Mouse (Mus musculus) intestine, embryonic 16.5 days (tissue): ENCODE data around the gene Pcgf1. TPM values are rescaled to one million over a fixed set of nuclear protein-coding genes. Genes with fewer than 3 reads are reported as not detected.

Experiments
- ATAC-seq: fragments of 200-750 bp; cut with Nextera tagmentation; 2 replicates; pipeline ENCODE4 v1.8.0; 2017; ENCODE audit warnings: moderate TSS enrichment, moderate library complexity
- H3K27ac ChIP-seq: fragments of 300-500 bp; sonication (generic); 2 replicates; pipeline ENCODE4 v1.5.1; 2014; ENCODE audit warnings: mild to moderate bottlenecking, low read length
- H3K27me3 ChIP-seq: fragments of 300-500 bp; sonication (generic); replicated peaks from 2 replicates; pipeline ENCODE4 v1.6.1; 2014; ENCODE audit warnings: low read length, control low read depth, mixed read lengths; ENCODE audit not compliant: control insufficient read depth, insufficient read depth
- H3K36me3 ChIP-seq: fragments of 300-500 bp; sonication (generic); 2 replicates; pipeline ENCODE4 v1.6.1; 2014; ENCODE audit warnings: low read length, control low read depth; ENCODE audit not compliant: control insufficient read depth, insufficient read depth
- H3K4me1 ChIP-seq: fragments of 300-500 bp; sonication (generic); 2 replicates; pipeline ENCODE4 v1.6.1; 2014; ENCODE audit warnings: low read length, control low read depth, mixed read lengths; ENCODE audit not compliant: control insufficient read depth, insufficient read depth
- H3K4me2 ChIP-seq: fragments of 300-500 bp; sonication (generic); 2 replicates; pipeline ENCODE4 v1.6.1; 2014; ENCODE audit warnings: low read depth, low read length, control low read depth
- H3K4me3 ChIP-seq: fragments of 300-500 bp; sonication (generic); 2 replicates; pipeline ENCODE4 v1.5.1; 2014; ENCODE audit warnings: mild to moderate bottlenecking, low read length
- H3K9ac ChIP-seq: fragments of 300-500 bp; sonication (generic); 2 replicates; pipeline ENCODE4 v1.6.1; 2014; ENCODE audit warnings: low read depth, low read length
- H3K9me3 ChIP-seq: fragments of 300-500 bp; sonication (generic); 2 replicates; pipeline ENCODE4 v1.6.1; 2016; ENCODE audit warnings: low read length, control low read depth; ENCODE audit not compliant: control insufficient read depth
- WGBS: fragments of 180-500 bp; shearing (Covaris S2); extraction: QIAGEN DNeasy Blood & Tissue Kit; methylation state at CpG from one replicate; pipeline ENCODE4 v1.1.7; 2014; 5-methylcytosine and 5-hydroxymethylcytosine counted together
- polyA plus RNA-seq: library from polyadenylated mRNA; unstranded; fragments of >200 nt; fragmentation: Nextera tagmentation; extraction: Ambion mirVana; gene quantifications from 2 replicates; pipeline ENCODE4 v1.2.1, GENCODE M21; 2015

Pcgf1 gene
- polyA plus RNA-seq, 1 experiment from 2014 or later: 29.7 TPM

DNA sequence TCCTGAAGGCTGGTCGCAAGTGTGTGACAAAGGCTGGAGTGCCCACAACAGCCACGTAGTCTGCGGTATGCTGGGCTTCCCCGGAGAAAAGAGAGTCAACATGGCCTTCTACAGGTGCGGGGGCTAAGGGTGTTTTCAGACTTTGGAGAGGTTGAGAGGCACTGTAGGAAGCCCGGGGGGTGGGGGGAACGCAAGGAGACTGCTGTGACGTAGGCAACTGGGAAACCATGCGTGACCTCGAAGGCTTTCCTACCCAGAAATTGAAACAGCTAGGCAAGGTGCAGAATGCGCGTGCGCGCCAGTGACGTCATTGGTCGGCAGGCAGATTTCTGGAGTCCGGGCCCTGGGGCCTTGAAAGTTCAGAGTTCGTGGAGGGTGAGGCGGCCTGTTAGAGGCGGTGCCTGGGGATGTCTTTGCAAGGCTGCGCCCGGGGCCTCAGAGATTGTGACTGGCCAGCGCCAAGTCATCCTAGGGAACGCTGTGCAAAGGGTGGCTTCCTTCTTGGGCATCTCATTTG, 39.1 kb upstream of the Pcgf1 start:
- Histone ChIP-seq H3K4me3 (peak overlapping the region; percentile 29), H3K9ac (peak overlapping the region; percentile 52), H3K9me3 (no peaks in the 10 kb centered on the region), H3K4me2 (peak overlapping the region; percentile 53), H3K27ac (no peak overlapping the region), H3K36me3 (no peaks in the 10 kb centered on the region), H3K4me1 (peaks cover 18% of the 10 kb centered on the region), H3K27me3 (peaks cover 7% of the 10 kb centered on the region; the same call in 1 of the 2 replicates)
- 9% methylated on average over 24 of the region's 24 CpGs for WGBS
- ATAC-seq: peak; percentile 90

DNA sequence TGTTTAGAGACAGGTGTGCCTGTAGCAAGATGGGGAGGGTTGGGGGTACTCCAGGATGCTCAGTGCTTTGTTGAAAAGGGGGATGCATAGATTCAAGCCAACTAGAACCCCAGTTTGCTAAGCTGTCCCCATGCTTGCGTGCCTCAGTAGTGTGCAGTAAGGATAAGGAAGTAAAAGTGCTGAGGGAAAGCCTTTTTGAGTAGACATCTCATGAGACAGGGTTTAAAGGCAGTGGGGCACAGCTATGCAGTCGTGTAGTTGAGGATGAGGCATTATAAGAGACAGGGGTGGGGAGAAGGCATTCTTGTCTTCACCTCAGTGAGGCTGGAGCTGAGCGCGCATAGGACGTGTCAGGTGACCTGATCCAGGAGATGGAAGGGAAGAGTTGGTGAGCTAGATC, 37.1 kb upstream of the Pcgf1 start:
- H3K36me3 ChIP-seq: no peaks in the 10 kb centered on the region
- peaks cover 9% of the 10 kb centered on the region for H3K4me1 ChIP-seq
- ATAC-seq: no peak
- no peak overlapping the region for H3K4me2 ChIP-seq
- H3K27me3 ChIP-seq: no peaks in the 10 kb centered on the region
- no peak overlapping the region for H3K9ac ChIP-seq
- no peak overlapping the region for H3K27ac ChIP-seq
- 75% methylated on average over 5 of the region's 5 CpGs for WGBS
- H3K9me3 ChIP-seq: no peaks in the 10 kb centered on the region
- no peak overlapping the region for H3K4me3 ChIP-seq

DNA sequence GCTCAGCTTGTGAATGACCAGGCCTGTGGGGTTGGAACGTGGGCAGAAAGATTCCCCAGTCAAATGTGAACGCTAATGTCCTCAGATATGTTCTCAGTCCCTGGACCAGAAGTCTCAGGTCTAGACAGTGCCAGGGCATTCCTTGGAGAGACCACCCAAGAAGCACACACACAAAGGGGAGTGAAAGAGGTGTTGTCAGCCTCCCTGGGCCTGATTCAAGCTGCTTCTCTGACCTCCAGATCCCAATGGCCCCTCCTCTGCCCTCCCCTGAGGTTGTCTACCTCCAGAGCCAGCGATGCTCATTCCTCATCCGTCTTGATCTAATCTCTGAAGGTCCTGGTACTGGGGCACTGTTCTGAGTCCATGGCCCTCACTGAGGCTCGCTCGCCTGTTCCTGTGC, 34.1 kb upstream of the Pcgf1 start:
- no peak for ATAC-seq
- 54% methylated on average over 6 of the region's 6 CpGs for WGBS

DNA sequence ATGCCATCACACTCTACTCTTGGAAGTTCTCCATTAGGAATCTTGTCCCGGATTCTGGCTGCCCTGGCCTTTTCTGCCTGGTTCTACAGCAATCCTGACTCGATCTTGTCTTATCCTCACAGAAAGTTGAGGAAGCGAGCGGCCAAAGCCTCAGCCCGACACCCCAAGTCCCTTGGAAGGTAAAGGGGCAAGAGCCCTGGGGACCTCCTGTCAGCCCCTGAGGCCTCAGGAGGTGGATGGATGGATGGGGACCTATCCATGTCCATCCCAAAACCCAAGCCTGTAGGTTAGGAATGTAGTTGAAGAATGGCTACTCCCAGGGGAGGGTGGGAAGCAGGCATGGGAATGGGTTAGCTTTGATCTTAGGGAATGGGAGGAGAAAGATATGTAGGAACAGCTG, 33.7 kb upstream of the Pcgf1 start:
- H3K9ac ChIP-seq: no peak overlapping the region
- WGBS: 91% methylated on average over 5 of the region's 5 CpGs
- H3K27ac ChIP-seq: no peak overlapping the region
- no peak overlapping the region for H3K4me3 ChIP-seq
- no peaks in the 10 kb centered on the region for H3K9me3 ChIP-seq
- no peaks in the 10 kb centered on the region for H3K36me3 ChIP-seq
- no peak overlapping the region for H3K4me2 ChIP-seq
- H3K4me1 ChIP-seq: peaks cover under 1% of the 10 kb centered on the region; the same call in 1 of the 2 replicates
- no peak for ATAC-seq
- no peaks in the 10 kb centered on the region for H3K27me3 ChIP-seq

More for the DNA sequence above, 34.1 kb upstream of the Pcgf1 start:
- Histone ChIP-seq H3K9ac (no peak overlapping the region), H3K4me3 (no peak overlapping the region), H3K36me3 (no peaks in the 10 kb centered on the region), H3K27ac (no peak overlapping the region), H3K4me2 (no peak overlapping the region), H3K4me1 (peaks cover 5% of the 10 kb centered on the region), H3K9me3 (no peaks in the 10 kb centered on the region), H3K27me3 (no peaks in the 10 kb centered on the region)

DNA sequence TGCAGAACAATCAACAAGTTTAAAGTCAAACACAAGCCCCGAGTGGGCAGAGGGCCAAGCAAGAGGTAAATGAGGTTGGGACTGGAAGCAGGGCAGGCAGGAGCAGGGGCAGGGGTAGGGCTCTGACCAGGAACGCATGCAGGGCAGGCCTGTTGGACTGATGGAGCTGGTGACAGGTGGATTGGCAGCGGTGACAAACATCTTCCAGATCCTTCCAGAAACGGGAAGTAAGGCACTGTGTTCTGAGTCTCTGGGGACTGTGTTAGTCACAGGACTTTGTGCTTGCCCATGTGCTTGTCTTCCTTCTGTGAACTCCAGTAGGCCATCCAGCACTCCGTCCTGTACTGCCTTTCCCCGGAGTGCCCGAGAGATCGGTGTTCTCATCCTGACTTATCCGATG, 32.9 kb upstream of the Pcgf1 start:
- Histone ChIP-seq H3K36me3 (no peaks in the 10 kb centered on the region), H3K9ac (no peak overlapping the region), H3K4me1 (no peaks in the 10 kb centered on the region), H3K9me3 (no peaks in the 10 kb centered on the region), H3K4me2 (no peak overlapping the region), H3K27ac (no peak overlapping the region), H3K4me3 (no peak overlapping the region), H3K27me3 (no peaks in the 10 kb centered on the region)
- 74% methylated on average over 9 of the region's 9 CpGs for WGBS
- no peak for ATAC-seq

DNA sequence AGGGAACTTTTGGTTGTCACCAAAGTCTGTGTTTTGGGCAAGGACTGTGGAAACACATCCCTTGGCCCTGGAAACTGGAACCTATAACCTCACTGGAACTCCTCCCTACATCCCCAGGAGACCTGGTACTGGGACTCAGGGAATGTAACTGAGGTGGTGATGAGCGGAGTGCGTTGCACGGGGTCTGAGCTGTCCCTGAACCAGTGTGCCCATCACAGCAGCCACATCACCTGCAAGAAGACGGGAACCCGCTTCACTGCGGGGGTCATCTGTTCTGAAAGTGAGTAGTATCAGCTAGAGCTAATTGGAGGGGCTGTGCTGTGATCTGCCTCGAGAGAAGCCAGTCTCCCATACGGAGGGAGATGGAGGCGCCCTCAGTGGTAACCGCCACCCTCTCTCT, 28.3 kb upstream of the Pcgf1 start:
- Histone ChIP-seq H3K4me3 (no peak overlapping the region), H3K4me2 (no peak overlapping the region), H3K27ac (no peak overlapping the region), H3K36me3 (peaks cover 7% of the 10 kb centered on the region; the same call in 1 of the 2 replicates), H3K4me1 (peaks cover 12% of the 10 kb centered on the region), H3K9me3 (no peaks in the 10 kb centered on the region), H3K27me3 (no peaks in the 10 kb centered on the region), H3K9ac (no peak overlapping the region)
- ATAC-seq: no peak
- WGBS: 73% methylated on average over 10 of the region's 10 CpGs

DNA sequence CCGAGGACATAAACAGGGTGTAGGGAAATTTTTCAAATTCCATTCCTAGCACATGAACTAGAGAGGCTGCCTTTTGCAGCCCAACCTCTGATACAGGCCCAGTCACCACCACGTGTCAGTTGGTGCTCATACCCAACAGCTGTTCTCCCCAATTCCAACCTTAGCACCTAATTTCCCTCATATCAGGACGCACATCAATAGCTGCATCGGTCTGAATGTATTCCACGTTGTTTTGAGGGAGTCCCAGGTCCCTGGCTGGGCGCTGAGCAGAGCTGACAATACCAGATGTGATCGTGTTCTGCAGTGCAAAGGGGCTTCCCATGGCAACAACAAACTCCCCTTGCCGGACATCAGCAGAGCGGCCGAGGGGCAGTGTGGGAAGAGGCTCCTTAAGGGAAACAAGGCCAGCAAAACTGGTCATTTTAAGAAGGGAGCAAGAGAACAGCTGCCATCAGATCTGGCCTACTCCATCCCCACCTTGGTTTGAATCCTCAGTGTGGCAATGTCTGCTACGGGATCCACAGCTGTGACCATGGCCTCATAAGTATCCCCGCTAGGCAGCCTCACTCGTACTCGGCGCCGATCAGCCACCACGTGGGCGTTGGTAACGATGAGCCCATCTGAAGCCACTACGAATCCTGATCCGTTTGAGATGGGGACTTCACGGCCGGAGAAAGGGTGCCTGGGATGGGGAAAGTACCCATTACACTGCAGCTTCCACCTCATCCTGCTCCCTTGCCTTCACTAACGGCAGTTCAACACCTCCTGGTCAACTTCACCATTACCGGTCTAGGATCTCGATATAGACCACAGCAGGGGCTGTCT, 24.3 kb upstream of the Pcgf1 start:
- Histone ChIP-seq H3K4me1 (peaks cover 30% of the 10 kb centered on the region), H3K4me2 (peak overlapping the region; percentile 95), H3K4me3 (peak overlapping the region; percentile 99), H3K27ac (peak overlapping the region; percentile 69), H3K9me3 (no peaks in the 10 kb centered on the region), H3K9ac (peak overlapping the region; percentile 94), H3K36me3 (peaks cover 18% of the 10 kb centered on the region; the same call in 1 of the 2 replicates), H3K27me3 (no peaks in the 10 kb centered on the region)
- no peak for ATAC-seq
- WGBS: 2% methylated on average over 26 of the region's 26 CpGs

DNA sequence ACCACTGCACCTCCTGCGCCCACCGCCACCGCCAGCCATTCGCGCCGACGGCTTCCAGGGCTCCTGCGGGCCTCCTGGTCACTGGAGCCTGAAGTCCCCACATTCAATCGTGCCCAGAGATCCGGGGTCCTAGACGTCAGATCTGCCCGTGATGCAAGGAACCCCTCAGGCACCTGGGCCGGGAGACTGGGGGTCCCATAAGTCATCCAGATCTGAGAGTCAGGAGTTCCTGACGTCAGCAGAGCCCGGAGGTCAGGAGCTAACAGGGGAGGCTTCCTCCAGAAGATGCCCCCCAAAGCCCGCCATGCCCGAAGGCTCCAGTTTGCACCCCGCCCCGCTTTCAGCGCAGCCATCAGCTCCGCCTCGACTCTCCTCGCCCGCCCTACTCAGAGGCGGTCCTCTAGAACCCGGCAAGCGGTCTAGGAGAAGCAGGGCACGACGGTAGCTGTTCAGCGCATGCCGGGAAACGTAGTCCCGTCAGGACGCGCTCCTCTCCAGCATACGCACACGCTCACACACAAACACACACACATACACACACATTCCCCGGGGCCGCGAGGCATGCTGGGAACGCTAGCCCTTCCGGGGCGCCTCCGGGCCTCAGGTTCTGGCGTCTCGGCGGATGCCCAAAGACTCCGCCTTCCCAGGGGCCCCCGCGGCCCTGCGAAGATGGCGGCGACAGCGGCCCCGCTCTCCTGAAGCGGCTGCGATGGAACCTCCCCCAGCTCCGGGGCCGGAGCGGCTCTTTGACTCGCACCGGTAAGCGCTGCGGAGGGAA, 23.4 kb upstream of the Pcgf1 start, which contains the start of gene Aup1:
Gene Aup1 (plus strand): TSS at position 448 of the 778 bp plus-strand sequence.
- Histone ChIP-seq H3K27ac (peak within 1 kb of the TSS; percentile 85), H3K9ac (peak within 1 kb of the TSS; percentile 94), H3K36me3 (peaks cover 18% of the 10 kb centered on the region; the same call in 1 of the 2 replicates), H3K9me3 (no peaks in the 10 kb centered on the region), H3K27me3 (no peaks in the 10 kb centered on the region), H3K4me3 (peak within 1 kb of the TSS; percentile 99), H3K4me2 (peak within 1 kb of the TSS; percentile 95), H3K4me1 (peaks cover 38% of the 10 kb centered on the region)
- under 1% methylated on average over 64 of the region's 64 CpGs for WGBS
- ATAC-seq: peak; percentile 94

DNA sequence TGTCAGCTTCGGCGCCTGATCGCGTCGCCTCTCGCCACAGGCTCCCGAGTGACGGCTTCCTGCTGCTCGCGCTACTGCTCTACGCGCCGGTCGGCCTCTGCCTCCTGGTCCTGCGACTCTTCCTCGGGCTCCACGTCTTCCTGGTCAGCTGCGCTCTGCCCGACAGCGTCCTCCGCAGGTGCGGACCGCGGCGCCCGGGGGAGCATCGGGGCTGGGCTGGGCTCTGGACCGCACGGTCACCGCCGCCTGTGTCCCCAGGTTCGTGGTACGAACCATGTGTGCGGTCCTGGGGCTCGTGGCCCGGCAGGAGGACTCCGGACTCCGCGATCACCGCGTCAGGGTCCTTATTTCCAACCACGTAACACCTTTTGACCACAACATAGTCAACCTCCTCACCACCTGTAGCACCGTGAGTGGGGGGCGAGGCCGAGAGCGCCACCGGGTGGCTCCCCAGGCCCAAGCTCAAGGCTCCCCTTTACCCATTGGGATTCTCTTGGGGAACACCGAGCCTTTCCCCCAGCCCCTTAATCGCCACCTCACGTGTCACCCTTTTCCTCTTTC, 22.7 kb upstream of the Pcgf1 start, which contains the start of gene Htra2:
Gene Htra2 (minus strand): TSS at position 403 of the 561 bp plus-strand sequence.
- ATAC-seq: peak; percentile 22
- Histone ChIP-seq H3K27me3 (no peaks in the 10 kb centered on the region; the same call in 1 of the 2 replicates), H3K9me3 (no peaks in the 10 kb centered on the region), H3K36me3 (peaks cover 18% of the 10 kb centered on the region; the same call in 1 of the 2 replicates), H3K4me3 (peak within 1 kb of the TSS; percentile 99), H3K9ac (peak within 1 kb of the TSS; percentile 94), H3K4me2 (peak within 1 kb of the TSS; percentile 95), H3K27ac (peak within 1 kb of the TSS; percentile 85), H3K4me1 (peaks cover 40% of the 10 kb centered on the region)
- under 1% methylated on average over 50 of the region's 50 CpGs for WGBS
